Mouse (Mus musculus): ENCODE results near the gene Dhx38.
A peak's percentile ranks its signal among the peaks of the same experiment; 100 is the strongest.

The Dhx38 gene

DNA sequence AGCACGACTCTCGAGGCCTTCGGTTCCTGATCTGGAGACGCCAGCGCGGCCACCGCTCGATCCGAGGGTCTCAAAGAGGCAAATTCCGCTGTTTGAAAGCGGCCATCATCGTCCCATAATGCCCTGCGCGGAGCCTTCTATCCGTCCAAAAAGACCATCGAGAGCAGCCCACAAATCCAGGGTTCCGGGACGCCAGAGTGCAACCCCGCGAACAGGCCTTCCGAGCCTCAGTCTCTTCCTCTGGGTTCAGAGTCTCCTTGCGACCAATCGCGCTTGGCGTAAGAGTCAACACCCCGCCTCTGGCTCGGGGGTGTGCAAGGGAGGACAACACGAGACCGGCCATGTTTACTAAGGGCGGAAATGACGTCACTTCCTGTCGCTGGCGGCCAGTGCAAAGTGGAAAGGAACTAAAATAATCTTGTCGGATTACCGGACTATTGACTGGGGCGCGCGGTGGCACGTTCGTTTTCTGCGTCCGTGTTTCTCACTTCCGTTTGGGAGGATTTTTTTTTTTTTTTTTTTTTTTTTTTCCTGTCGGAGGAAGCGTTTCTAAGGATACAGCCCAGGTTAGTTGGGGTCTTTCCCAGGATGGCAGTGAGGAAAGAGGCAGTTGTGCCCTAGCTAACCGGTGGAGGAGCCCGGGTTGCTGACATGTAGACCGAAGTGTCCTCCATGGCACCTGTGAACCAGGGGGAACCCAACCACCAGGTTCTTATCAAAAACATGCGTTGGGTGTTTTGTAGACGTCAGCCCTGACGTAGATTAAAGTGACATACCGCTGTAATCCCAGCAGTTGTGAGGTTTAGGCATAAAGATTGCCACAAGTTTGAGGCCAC lies at the start of gene Dhx38, which contains the start of gene Txnl4b:
Gene Dhx38 (minus strand): TSS at position 364 of the 836 bp plus-strand sequence.
Gene Txnl4b (plus strand): TSS at position 395 of the 836 bp plus-strand sequence.
- DNase-seq (ENCODE audit: low spot score in 2 of 2), result peak; percentile 97

- DNase-seq (ENCODE audit: low spot score in 2 of 2), result no peak
Observed at GRCm38 (mm10) chr8:109614243-109615210, 48.9 kb upstream of the Dhx38 start, which contains the start of gene Pkd1l3. Gene Pkd1l3 (plus strand): TSS chr8:109614517.

GRCm38 (mm10) chr8:109609153-109609502 lies 43.5 kb upstream of the Dhx38 start:
- no peak for DNase-seq (ENCODE audit: low spot score in 2 of 2)

DNA sequence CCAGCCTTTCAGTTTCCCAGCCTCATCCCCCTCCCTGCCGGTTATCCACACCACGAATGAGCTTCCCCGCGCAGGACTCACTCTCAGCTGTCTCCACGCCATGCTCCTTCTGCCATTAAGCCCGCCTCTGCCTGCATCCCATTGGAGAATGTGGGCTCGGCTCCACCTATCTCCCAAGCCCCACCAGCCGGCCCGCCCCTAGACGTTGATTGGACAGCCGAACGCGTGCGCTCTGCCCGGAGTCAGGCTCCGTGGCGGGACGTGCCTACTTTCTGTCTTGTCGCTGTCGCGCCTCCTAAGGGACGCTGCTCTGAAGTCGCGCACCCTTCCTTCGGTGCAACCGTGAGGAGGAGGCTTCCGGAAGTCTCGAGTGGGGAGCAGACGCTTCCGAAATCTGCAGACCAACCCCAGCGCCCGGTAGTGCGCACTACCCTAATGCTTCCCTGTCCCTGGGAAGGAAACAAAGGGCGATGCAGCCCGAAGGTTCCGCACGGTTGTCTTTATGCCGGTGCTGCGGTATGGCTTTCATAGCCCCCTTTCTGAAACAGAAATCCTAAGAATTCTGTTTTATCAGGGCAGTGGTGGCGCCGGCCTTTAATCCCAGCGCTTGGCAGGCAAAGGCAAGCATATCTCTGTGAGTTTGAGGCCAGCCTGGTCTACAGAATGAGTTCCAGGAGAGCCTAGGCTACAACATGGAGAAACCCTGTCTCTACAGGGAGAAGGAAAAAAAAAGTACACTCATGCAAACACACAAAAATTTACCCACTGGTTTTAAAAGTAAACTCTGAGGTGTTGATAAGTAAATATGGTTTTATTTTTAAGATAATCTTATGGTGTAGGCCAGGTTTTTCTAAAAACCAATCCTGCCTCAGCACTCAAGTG lies 42.9 kb upstream of the Dhx38 start, which contains the start of gene Dhodh:
Gene Dhodh (minus strand): TSS at position 403 of the 882 bp plus-strand sequence.
- peak; percentile 94 to 96 for DNase-seq (ENCODE audit: low spot score in 2 of 2)

DNA sequence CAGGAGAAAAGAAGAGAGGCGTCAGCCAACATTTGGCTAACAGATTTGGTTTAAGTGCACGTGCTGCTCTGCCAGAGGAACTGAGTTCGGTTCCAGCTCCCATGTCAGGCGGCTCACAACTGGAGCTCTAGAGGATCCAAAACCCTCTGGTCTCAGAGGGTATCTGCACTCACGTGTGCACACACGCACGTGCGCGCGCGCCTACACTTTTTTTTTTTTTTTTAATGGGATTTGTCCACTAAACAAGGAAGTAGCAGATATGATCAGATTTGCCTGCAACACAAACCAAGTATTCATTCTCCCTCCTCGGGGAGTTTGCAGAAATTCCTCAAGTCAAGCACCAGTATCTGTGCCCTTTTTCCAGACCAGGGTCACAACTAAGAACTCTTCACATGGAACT lies 42.0 kb upstream of the Dhx38 start:
- DNase-seq (ENCODE audit: low spot score in 2 of 2), result no peak

GRCm38 (mm10) chr8:109606725-109607124 lies 41.1 kb upstream of the Dhx38 start:
- no peak for DNase-seq (ENCODE audit: low spot score in 2 of 2)

DNA sequence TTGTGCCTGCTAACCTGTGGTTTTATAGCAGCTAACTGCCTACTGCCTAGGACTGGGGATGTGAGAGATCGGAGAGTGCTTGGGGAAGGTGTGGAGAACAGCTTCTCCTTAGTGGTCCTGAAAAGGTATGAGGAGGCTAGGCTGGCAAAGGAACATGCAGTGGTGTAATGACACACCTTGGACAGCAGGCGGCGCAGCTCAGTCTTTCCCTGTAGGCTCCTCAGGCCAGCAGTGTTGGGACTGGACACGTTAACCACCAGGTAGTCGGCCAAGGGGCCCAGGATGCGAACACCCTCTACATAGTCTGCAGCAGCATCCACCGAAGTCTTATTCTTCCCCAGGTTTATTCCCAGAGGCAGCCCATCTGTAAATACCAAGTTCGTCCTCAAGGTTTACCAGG lies 30.2 kb upstream of the Dhx38 start:
- DNase-seq (ENCODE audit: low spot score in 2 of 2), result peak; percentile 56 to 87

- DNase-seq (ENCODE audit: low spot score in 2 of 2), result no peak
Observed at GRCm38 (mm10) chr8:109593117-109593788, 27.6 kb upstream of the Dhx38 start.

DNA sequence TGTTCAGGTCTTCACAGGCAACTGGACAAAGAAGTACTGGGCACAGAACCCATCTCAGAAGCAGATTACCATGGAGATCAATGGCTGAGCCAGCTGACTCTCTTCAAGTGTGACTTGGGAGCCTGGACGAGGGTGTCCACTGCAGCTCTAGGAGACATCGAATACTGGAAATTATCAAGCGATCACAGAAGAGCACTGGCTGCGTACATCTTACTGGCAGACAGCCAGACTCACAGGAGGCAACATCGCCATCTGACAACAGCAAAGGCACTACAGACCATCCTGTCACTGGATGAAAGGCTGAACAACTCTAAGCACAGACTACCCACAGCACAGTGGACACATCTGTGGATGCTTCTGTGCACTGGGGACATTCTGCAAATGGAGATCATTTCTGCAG lies 26.5 kb upstream of the Dhx38 start:
- DNase-seq (ENCODE audit: low spot score in 2 of 2), result no peak

DNA sequence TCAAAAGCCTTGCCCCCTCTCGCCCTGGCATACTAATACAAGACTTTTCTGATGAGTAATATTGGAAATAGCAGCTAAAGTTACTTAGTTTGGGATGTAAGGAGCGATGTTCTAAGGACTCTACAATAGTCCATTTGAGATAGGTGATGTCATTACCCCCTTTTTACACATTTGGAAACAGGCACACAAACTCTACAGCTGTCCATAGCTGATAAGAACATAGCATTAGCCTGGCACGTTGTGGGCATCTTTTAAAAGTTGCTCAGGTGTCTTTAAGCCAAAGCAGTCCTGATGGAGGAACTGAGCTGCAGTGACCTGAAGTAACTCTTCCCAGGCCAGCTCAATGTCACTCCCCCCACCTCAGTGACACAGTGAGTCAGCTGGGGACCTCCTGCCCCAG lies 25.7 kb upstream of the Dhx38 start:
- no peak for DNase-seq (ENCODE audit: low spot score in 2 of 2)

DNA sequence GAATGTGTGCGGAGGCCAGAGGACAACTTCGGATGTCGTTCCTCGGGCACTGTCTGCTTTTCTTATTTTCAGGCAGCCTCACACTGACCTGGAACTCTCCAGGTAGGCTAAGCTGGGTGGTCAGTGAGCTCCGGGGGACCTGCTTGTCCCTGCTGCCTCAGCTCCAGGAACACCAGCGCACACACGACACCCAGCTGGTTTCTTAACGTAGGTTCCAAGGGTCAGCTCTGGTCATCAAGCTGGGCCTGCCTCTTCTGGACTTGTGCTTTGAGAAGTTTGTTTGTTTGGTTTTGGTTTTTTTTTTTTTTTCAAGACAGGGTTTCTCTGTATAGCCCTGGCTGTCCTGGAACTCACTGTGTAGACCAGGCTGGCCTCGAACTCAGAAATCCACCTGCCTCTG lies 25.2 kb upstream of the Dhx38 start:
- DNase-seq (ENCODE audit: low spot score in 2 of 2), result no peak

- no peak for DNase-seq (ENCODE audit: low spot score in 2 of 2)
Observed at GRCm38 (mm10) chr8:109586972-109587504, 21.4 kb upstream of the Dhx38 start.

GRCm38 (mm10) chr8:109585652-109586051 lies 20.0 kb upstream of the Dhx38 start:
- DNase-seq (ENCODE audit: low spot score in 2 of 2), result no peak

GRCm38 (mm10) chr8:109584830-109585229 lies 19.2 kb upstream of the Dhx38 start:
- DNase-seq (ENCODE audit: low spot score in 2 of 2), result no peak

DNA sequence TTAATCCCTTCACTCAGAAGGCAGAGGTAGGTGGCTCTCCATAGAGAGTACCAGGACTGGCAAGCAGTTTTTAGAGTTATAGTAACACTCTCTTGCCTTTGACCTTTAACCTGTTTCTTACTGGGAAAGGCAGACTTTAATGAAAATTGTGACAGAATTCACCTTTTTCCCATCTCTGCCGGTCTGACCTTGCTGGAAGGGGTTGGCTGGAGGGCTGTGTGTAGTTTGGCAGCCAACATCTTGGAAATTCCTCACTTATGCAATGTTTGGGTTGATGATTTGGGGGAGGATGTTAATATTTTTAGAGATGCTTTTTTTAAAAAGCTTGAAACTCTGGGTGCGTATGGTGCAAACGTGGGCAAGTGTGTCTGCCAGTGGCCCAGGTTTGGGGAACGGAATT lies 18.6 kb upstream of the Dhx38 start:
- DNase-seq (ENCODE audit: low spot score in 2 of 2), result no peak

DNA sequence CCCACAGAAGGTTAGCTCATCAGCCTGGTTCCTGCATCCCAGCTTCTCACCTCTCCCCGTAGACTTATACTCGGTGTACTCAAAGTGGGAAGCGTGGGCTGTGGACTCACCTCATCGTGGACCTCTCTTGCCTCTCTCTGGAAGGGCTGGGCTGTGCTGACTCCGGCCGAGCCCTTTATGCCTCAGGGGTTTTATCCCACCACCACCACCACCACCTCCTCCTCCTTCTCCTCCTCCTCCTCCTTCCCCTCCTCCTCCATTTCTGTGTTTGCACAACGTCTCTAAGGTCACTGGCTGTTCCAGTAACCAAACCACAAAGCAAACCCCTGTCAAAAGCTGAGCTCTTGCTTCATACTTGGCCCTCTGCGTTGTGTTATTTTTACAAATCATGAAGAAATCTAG lies 13.2 kb upstream of the Dhx38 start, which contains the start of gene Hp:
Gene Hp (minus strand): TSS at position 273 of the 402 bp plus-strand sequence.
- no peak for DNase-seq (ENCODE audit: low spot score in 2 of 2)

DNA sequence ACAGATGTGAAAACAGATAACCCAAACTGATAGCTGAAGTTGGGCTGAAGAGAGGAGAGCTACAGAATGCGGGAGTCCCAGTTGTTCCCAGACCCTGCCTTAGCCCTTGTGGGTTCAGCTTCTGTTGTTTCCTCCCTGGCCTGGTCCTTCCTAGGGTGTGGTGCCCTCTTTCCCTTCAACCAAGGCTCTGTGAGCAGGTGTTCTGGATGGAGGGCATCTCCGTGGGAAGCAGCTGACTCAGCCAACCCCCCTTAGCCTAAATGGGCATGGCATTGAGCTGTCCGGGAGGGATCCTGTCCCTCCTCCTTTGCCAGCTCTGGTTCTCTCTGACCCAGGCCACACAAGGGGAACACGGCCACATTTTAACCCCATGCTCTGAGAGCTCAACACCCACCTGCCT lies 10.7 kb upstream of the Dhx38 start:
- DNase-seq (ENCODE audit: low spot score in 2 of 2), result no peak

DNA sequence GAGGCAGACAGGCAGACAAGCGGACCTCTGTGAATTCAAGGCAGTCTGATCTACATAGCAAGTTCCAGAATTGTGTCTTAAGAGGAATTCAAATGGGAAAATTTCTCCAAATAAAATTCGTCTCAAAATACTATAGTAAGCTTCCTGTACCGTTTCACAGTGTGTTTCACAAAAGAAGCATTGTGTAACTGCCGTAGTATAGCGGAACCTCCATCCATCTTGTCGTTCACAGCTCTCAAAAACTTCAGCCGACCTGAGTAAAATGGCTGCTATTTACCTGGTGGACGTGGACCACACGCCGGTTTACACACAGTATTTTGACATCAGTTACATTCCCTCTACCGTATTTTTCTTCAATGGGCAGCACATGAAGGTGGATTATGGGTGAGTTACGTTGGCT lies 5.5 kb upstream of the Dhx38 start:
- DNase-seq (ENCODE audit: low spot score in 2 of 2), result no peak

DNA sequence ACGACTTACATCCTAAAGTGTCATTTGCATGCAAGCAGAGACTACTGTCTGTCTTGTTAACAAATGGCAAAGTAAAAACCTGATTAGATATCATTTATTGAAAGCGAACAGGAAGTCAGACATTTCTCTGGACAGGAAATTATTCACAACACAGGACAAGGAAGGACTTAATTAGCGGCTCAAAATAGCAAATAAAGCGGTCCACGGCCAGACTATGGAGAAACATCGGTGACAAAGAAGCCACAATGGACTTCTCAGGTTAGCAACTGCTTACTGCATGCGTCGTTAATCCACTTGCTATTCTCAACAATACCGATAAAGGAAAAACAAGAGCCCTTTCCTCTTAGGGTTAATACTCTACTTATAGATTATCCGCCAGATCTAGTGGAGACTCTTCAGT lies 895 bp downstream of the Dhx38 start:
- DNase-seq (ENCODE audit: low spot score in 2 of 2), result no peak

DNA sequence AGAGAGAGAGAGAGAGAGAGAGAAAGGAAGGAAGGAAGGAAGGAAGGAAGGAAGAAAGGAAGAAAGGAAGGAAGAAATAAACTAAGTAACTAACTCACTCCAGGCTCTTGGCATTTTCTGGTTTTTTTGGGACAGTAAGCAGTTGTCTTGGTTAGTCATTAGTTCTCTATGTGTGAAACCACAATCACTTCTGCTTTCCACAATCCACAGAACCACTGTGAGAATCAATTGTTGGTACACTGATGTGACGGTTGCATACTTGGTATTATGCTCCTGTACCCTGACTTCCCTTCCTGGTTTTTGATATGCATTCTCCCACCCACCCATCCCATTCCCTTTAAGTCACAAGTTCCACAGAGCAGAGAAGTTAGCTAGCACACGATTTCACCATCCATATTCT lies 1.8 kb downstream of the Dhx38 start:
- DNase-seq (ENCODE audit: low spot score in 2 of 2), result no peak

All from spleen, postnatal 4 days (tissue).